Mouse (Mus musculus) macrophage (primary cell): ENCODE data around the gene Meig1. TPM values are rescaled to one million over a fixed set of nuclear protein-coding genes. Genes with fewer than 3 reads are reported as not detected.

ENCODE experiments used
- H3K27ac ChIP-seq: fragments of 350-480 bp; formaldehyde crosslinking; 2 replicates; pipeline ENCODE4 v1.9.0; 2021
- H3K36me3 ChIP-seq: fragments of 350-480 bp; formaldehyde crosslinking; 2 replicates; pipeline ENCODE4 v1.9.0; 2021; ENCODE audit errors: inconsistent target
- H3K4me3 ChIP-seq: fragments of 350-480 bp; formaldehyde crosslinking; 2 replicates; pipeline ENCODE4 v1.9.0; 2021; ENCODE audit errors: inconsistent target
- H3K79me2 ChIP-seq: fragments of 350-480 bp; formaldehyde crosslinking; 2 replicates; pipeline ENCODE4 v1.9.0; 2021; ENCODE audit errors: inconsistent target
- WGBS: methylation state at CpG from one replicate; pipeline ENCODE4 v1.1.7; 2026; ENCODE audit warnings: inconsistent platforms; ENCODE audit not compliant: missing documents; 5-methylcytosine and 5-hydroxymethylcytosine counted together
- polyA plus RNA-seq: library from polyadenylated mRNA; stranded (reverse); fragments of 250-400 nt; gene quantifications from 3 replicates; pipeline ENCODE4 v1.2.4, GENCODE M21; 2018; ENCODE audit warnings: inconsistent platforms
- total RNA-seq, 78 experiments: library from RNA; depleted of rRNA; stranded (reverse); fragments of 250-400 nt; gene quantifications; 1 replicate in 9 of 78; 2 replicates in 24 of 78; 3 replicates in 43 of 78; 4 replicates in 2 of 78; pipeline ENCODE4 v1.2.4; 2018; ENCODE audit warnings: inconsistent platforms in 56 of 78

Gene Meig1
- total RNA-seq (2018; cell fraction: chromatin; rRNA removed): not detected
- 1 to 10 TPM in 11 of 26 experiments, under 1 TPM in 15; 0.34 to 2.1 (median 0.91) TPM for total RNA-seq (2018; cell fraction: cytosol; rRNA removed)
- 1 to 10 TPM in 1 of 26 experiments, not detected in 25; 1.1 TPM for total RNA-seq (2018; cell fraction: nucleus; rRNA removed)
- 1.7 to 2.3 TPM in 2 of 3 replicates, not detected in the other for polyA plus RNA-seq

- Histone ChIP-seq H3K36me3 (no peaks in the 10 kb centered on the region), H3K4me3 (0 out of 2 replicates have a peak within 1 kb of the TSS, but pooled peaks have one; percentile 97), H3K27ac (peak within 1 kb of the TSS; percentile 96), H3K79me2 (peaks cover 35% of the 10 kb centered on the region)
- WGBS: 82% methylated on average over 3 of the region's 3 CpGs
Measured at GRCm38 (mm10) chr2:3422548-3422947, at the start of gene Meig1. TSS of gene Meig1 (minus strand) at chr2:3422648.

- H3K79me2 ChIP-seq: no peaks in the 10 kb centered on the region
- WGBS: 89% methylated on average over 4 of the region's 4 CpGs
- H3K27ac ChIP-seq: no peak overlapping the region
- H3K36me3 ChIP-seq: peaks cover 79% of the 10 kb centered on the region
- no peak overlapping the region for H3K4me3 ChIP-seq
Measured at GRCm38 (mm10) chr2:3456590-3456989, 34.1 kb upstream of the Meig1 start.

GRCm38 (mm10) chr2:3453096-3453495, 30.6 kb upstream of the Meig1 start:
- WGBS: 97% methylated on average over 3 of the region's 3 CpGs
- no peaks in the 10 kb centered on the region for H3K79me2 ChIP-seq
- no peak overlapping the region for H3K27ac ChIP-seq
- peaks cover 86% of the 10 kb centered on the region for H3K36me3 ChIP-seq
- H3K4me3 ChIP-seq: no peak overlapping the region

GRCm38 (mm10) chr2:3449431-3449830, 27.0 kb upstream of the Meig1 start:
- Histone ChIP-seq H3K4me3 (no peak overlapping the region), H3K79me2 (no peaks in the 10 kb centered on the region), H3K27ac (no peak overlapping the region), H3K36me3 (peaks cover 97% of the 10 kb centered on the region)
- 100% methylated on average over 2 of the region's 2 CpGs for WGBS

- H3K36me3 ChIP-seq: peaks cover 99% of the 10 kb centered on the region
- no peak overlapping the region for H3K4me3 ChIP-seq
- H3K27ac ChIP-seq: no peak overlapping the region
- 93% methylated on average over 4 of the region's 4 CpGs for WGBS
- H3K79me2 ChIP-seq: no peaks in the 10 kb centered on the region
Measured at GRCm38 (mm10) chr2:3445984-3446383, 23.5 kb upstream of the Meig1 start.

- H3K79me2 ChIP-seq: no peaks in the 10 kb centered on the region
- H3K36me3 ChIP-seq: peaks cover 94% of the 10 kb centered on the region
- H3K4me3 ChIP-seq: no peak overlapping the region
- no peak overlapping the region for H3K27ac ChIP-seq
- whole genome bisulfite sequencing: 93% methylated on average over 6 of the region's 7 CpGs
Measured at GRCm38 (mm10) chr2:3444206-3444605, 21.8 kb upstream of the Meig1 start.

- Histone ChIP-seq H3K36me3 (peaks cover 73% of the 10 kb centered on the region), H3K79me2 (peaks cover 49% of the 10 kb centered on the region), H3K4me3 (no peak overlapping the region), H3K27ac (no peak overlapping the region)
- 91% methylated on average over 7 of the region's 7 CpGs for WGBS
Measured at GRCm38 (mm10) chr2:3437956-3438355, 15.5 kb upstream of the Meig1 start.

- Histone ChIP-seq H3K36me3 (peaks cover 70% of the 10 kb centered on the region), H3K4me3 (no peak overlapping the region), H3K79me2 (peaks cover 72% of the 10 kb centered on the region), H3K27ac (no peak overlapping the region)
- 97% methylated on average over 6 of the region's 6 CpGs for WGBS
Measured at GRCm38 (mm10) chr2:3435369-3436061, 13.1 kb upstream of the Meig1 start.

- Histone ChIP-seq H3K4me3 (no peak overlapping the region), H3K36me3 (peaks cover 36% of the 10 kb centered on the region), H3K27ac (no peak overlapping the region), H3K79me2 (peaks cover 98% of the 10 kb centered on the region)
- WGBS: 95% methylated on average over 9 of the region's 9 CpGs
Measured at GRCm38 (mm10) chr2:3430956-3431355, 8.5 kb upstream of the Meig1 start.

GRCm38 (mm10) chr2:3424579-3424910, 2.1 kb upstream of the Meig1 start:
- WGBS: 1% methylated on average over 8 of the region's 10 CpGs
- H3K36me3 ChIP-seq: no peaks in the 10 kb centered on the region; the same call in 1 of the 2 replicates
- H3K4me3 ChIP-seq: peak overlapping the region; percentile 97
- peak overlapping the region; percentile 96 for H3K27ac ChIP-seq
- peaks cover 55% of the 10 kb centered on the region for H3K79me2 ChIP-seq

GRCm38 (mm10) chr2:3423841-3424578, 1.6 kb upstream of the Meig1 start, which contains the start of gene Dclre1c:
TSS of gene Dclre1c (plus strand) at chr2:3424131.
- Histone ChIP-seq H3K27ac (peak within 1 kb of the TSS; percentile 96), H3K4me3 (peak within 1 kb of the TSS; percentile 97), H3K79me2 (peaks cover 50% of the 10 kb centered on the region), H3K36me3 (no peaks in the 10 kb centered on the region)
- under 1% methylated on average over 26 of the region's 29 CpGs for WGBS

GRCm38 (mm10) chr2:3420157-3420556, 2.3 kb downstream of the Meig1 start:
- peaks cover 11% of the 10 kb centered on the region for H3K79me2 ChIP-seq
- no peaks in the 10 kb centered on the region for H3K36me3 ChIP-seq
- WGBS: 69% methylated on average over 4 of the region's 4 CpGs
- H3K27ac ChIP-seq: no peak overlapping the region
- no peak overlapping the region for H3K4me3 ChIP-seq

- Histone ChIP-seq H3K36me3 (no peaks in the 10 kb centered on the region), H3K4me3 (peak overlapping the region; percentile 47), H3K27ac (peak overlapping the region; percentile 50), H3K79me2 (no peaks in the 10 kb centered on the region)
- WGBS: 1% methylated on average over 31 of the region's 38 CpGs
Measured at GRCm38 (mm10) chr2:3418883-3419431, 3.5 kb downstream of the Meig1 start.

GRCm38 (mm10) chr2:3415676-3416075, 6.8 kb downstream of the Meig1 start:
- H3K27ac ChIP-seq: no peak overlapping the region
- H3K79me2 ChIP-seq: no peaks in the 10 kb centered on the region
- no peaks in the 10 kb centered on the region for H3K36me3 ChIP-seq
- H3K4me3 ChIP-seq: no peak overlapping the region
- WGBS: 92% methylated on average over 1 of the region's 1 CpGs

GRCm38 (mm10) chr2:3414241-3414640, 8.2 kb downstream of the Meig1 start:
- WGBS: 60% methylated on average over 4 of the region's 4 CpGs
- H3K27ac ChIP-seq: no peak overlapping the region
- no peaks in the 10 kb centered on the region for H3K79me2 ChIP-seq

More at GRCm38 (mm10) chr2:3414241-3414640, 8.2 kb downstream of the Meig1 start:
- Histone ChIP-seq H3K36me3 (no peaks in the 10 kb centered on the region), H3K4me3 (no peak overlapping the region)
